Mouse (Mus musculus) MEL (cell line): Measurements from ENCODE around the gene Nrxn2. TPM values are rescaled to one million over a fixed set of nuclear protein-coding genes. Genes with fewer than 3 reads are reported as not detected.

Source experiments
- DNase-seq: peaks from one replicate; pipeline ENCODE4 v3.0.0; 2011; ENCODE audit warnings: low read depth, low spot score
- H3K27ac ChIP-seq: 2 replicates; pipeline ENCODE4 v1.5.1; 2012; ENCODE audit warnings: low read depth, mild to moderate bottlenecking, control low read depth, low read length, moderate library complexity; ENCODE audit not compliant: control insufficient read depth
- H3K27me3 ChIP-seq, 2 experiments: fragments of 150-350 bp in 1 of 2; sonication (generic) in 1 of 2; 2 replicates each; pipeline ENCODE4 v1.6.1; 2012; ENCODE audit warnings: low read length in 2 of 2, mild to moderate bottlenecking in 2 of 2, improper control_type of control experiment in 1 of 2, moderate library complexity in 1 of 2; ENCODE audit not compliant: insufficient read depth in 2 of 2, control insufficient read depth in 1 of 2
- H3K36me3 ChIP-seq, 2 experiments: 2 replicates each; pipeline ENCODE4 v1.6.1; 2012 to 2014; ENCODE audit warnings: low read length in 2 of 2, improper control_type of control experiment in 1 of 2, inconsistent platforms in 1 of 2, mild to moderate bottlenecking in 1 of 2; ENCODE audit not compliant: insufficient read depth in 2 of 2, control insufficient read depth in 1 of 2
- H3K4me1 ChIP-seq, 2 experiments: fragments of 150-350 bp in 1 of 2; sonication (generic) in 1 of 2; 2 replicates each; pipeline ENCODE4 v1.6.1; 2012; ENCODE audit warnings: low read length in 2 of 2, improper control_type of control experiment in 1 of 2, mild to moderate bottlenecking in 1 of 2; ENCODE audit not compliant: insufficient read depth in 2 of 2, control insufficient read depth in 1 of 2
- H3K4me3 ChIP-seq, 2 experiments: fragments of 150-350 bp in 1 of 2; sonication (generic) in 1 of 2; 2 replicates each; pipeline ENCODE4 v1.5.1; 2012; ENCODE audit warnings: low read depth in 2 of 2, low read length in 2 of 2, mild to moderate bottlenecking in 2 of 2, moderate library complexity in 2 of 2, control low read depth in 1 of 2, improper control_type of control experiment in 1 of 2; ENCODE audit not compliant: control insufficient read depth in 1 of 2, insufficient read depth in 1 of 2
- H3K79me2 ChIP-seq: 2 replicates; pipeline ENCODE4 v1.6.1; 2012; ENCODE audit warnings: mild to moderate bottlenecking, low read length, moderate library complexity; ENCODE audit not compliant: control insufficient read depth, poor library complexity, insufficient read depth
- H3K9ac ChIP-seq: 2 replicates; pipeline ENCODE4 v1.6.1; 2012; ENCODE audit warnings: low read depth, mild to moderate bottlenecking, control low read depth, low read length, moderate library complexity; ENCODE audit not compliant: control insufficient read depth, poor library complexity, severe bottlenecking
- H3K9me3 ChIP-seq: fragments of 150-350 bp; sonication (generic); replicated peaks from 2 replicates; pipeline ENCODE4 v1.6.1; 2012; ENCODE audit warnings: mild to moderate bottlenecking, low read length, improper control_type of control experiment, moderate library complexity; ENCODE audit not compliant: insufficient read depth
- BHLHE40 ChIP-seq: IDR thresholded peaks from 2 replicates; pipeline ENCODE4 v1.6.1; 2012; ENCODE audit warnings: low read depth, mild to moderate bottlenecking, inconsistent platforms, low read length, improper control_type of control experiment, borderline replicate concordance
- CTCF ChIP-seq, 3 experiments: IDR thresholded peaks in 2 of 3; conservative IDR thresholded peaks in 1 of 3; 2 replicates each; pipeline ENCODE4 v1.5.1; 2011 to 2012; ENCODE audit warnings: low read length in 3 of 3, low read depth in 2 of 3, mild to moderate bottlenecking in 2 of 3, improper control_type of control experiment in 1 of 3, inconsistent platforms in 1 of 3, mixed read lengths in 1 of 3, moderate library complexity in 1 of 3; ENCODE audit not compliant: control insufficient read depth in 1 of 3, insufficient read depth in 1 of 3, poor library complexity in 1 of 3, severe bottlenecking in 1 of 3
- E2F4 ChIP-seq: IDR thresholded peaks from 2 replicates; pipeline ENCODE4 v1.6.1; 2011; ENCODE audit warnings: low read depth, low read length, improper control_type of control experiment, borderline replicate concordance
- ELF1 ChIP-seq: IDR thresholded peaks from 2 replicates; pipeline ENCODE4 v1.6.1; 2014; ENCODE audit warnings: low read depth, mild to moderate bottlenecking, inconsistent platforms, low read length, improper control_type of control experiment, moderate library complexity
- HCFC1 ChIP-seq: IDR thresholded peaks from 2 replicates; pipeline ENCODE4 v1.6.1; 2012; ENCODE audit warnings: low read depth, mild to moderate bottlenecking, inconsistent platforms, low read length, improper control_type of control experiment, moderate library complexity
- KAT2A ChIP-seq: conservative IDR thresholded peaks from 2 replicates; pipeline ENCODE4 v1.6.1; 2012; ENCODE audit warnings: low read depth, low read length, improper control_type of control experiment, inconsistent platforms
- MAX ChIP-seq: IDR thresholded peaks from 2 replicates; pipeline ENCODE4 v1.6.1; 2011; ENCODE audit warnings: low read length, improper control_type of control experiment
- MEF2A ChIP-seq: IDR thresholded peaks from 2 replicates; pipeline ENCODE4 v1.6.1; 2014; ENCODE audit warnings: low read depth, mild to moderate bottlenecking, inconsistent platforms, low read length, improper control_type of control experiment; ENCODE audit not compliant: poor library complexity, insufficient replicate concordance, severe bottlenecking; ENCODE audit errors: extremely low read depth
- MYC ChIP-seq: IDR thresholded peaks from 2 replicates; pipeline ENCODE4 v1.6.1; 2011; ENCODE audit warnings: low read depth, mild to moderate bottlenecking, low read length, improper control_type of control experiment, moderate library complexity
- NELFE ChIP-seq: IDR thresholded peaks from 2 replicates; pipeline ENCODE4 v1.6.1; 2011; ENCODE audit warnings: low read depth, low read length, improper control_type of control experiment
- POLR2A ChIP-seq, 2 experiments: IDR thresholded peaks; 2 replicates each; pipeline ENCODE4 v1.6.1; 2011 to 2012; ENCODE audit warnings: low read length in 2 of 2, mild to moderate bottlenecking in 2 of 2, control low read depth in 1 of 2, improper control_type of control experiment in 1 of 2, low read depth in 1 of 2, moderate library complexity in 1 of 2; ENCODE audit not compliant: control insufficient read depth in 1 of 2, insufficient read depth in 1 of 2, poor library complexity in 1 of 2
- POLR2AphosphoS2 ChIP-seq: IDR thresholded peaks from 2 replicates; pipeline ENCODE4 v1.6.1; 2011; ENCODE audit warnings: low read length, improper control_type of control experiment
- RAD21 ChIP-seq: IDR thresholded peaks from 2 replicates; pipeline ENCODE4 v1.6.1; 2011; ENCODE audit warnings: mild to moderate bottlenecking, low read depth, low read length, improper control_type of control experiment
- SIN3A ChIP-seq: IDR thresholded peaks from 2 replicates; pipeline ENCODE4 v1.6.1; 2012; ENCODE audit warnings: low read length, improper control_type of control experiment, inconsistent platforms
- TAL1 ChIP-seq: IDR thresholded peaks from 2 replicates; pipeline ENCODE4 v1.6.1; 2012; ENCODE audit warnings: mild to moderate bottlenecking, inconsistent platforms, low read length, moderate library complexity, mixed read lengths
- ZC3H11A ChIP-seq: IDR thresholded peaks from 2 replicates; pipeline ENCODE4 v1.6.1; 2012; ENCODE audit warnings: low read depth, mild to moderate bottlenecking, inconsistent platforms, low read length, improper control_type of control experiment
- ZMIZ1 ChIP-seq: IDR thresholded peaks from 2 replicates; pipeline ENCODE4 v1.6.1; 2012; ENCODE audit warnings: low read depth, mild to moderate bottlenecking, inconsistent platforms, low read length, improper control_type of control experiment, moderate library complexity
- polyA plus RNA-seq, 2 experiments: library from polyadenylated mRNA; stranded (reverse) in 1 of 2; unstranded in 1 of 2; fragments of >175 nt in 1 of 2; fragments of >200 nt in 1 of 2; gene quantifications; 2 replicates each; pipeline versions ENCODE4 v1.2.1 to v1.2.4; 2012; ENCODE audit warnings: low replicate concordance in 2 of 2, low read depth in 1 of 2; ENCODE audit not compliant: insufficient read length in 2 of 2, insufficient read depth in 1 of 2, missing spikeins in 1 of 2
- total RNA-seq: library from RNA; depleted of rRNA; stranded (reverse); fragments of 300-350 nt; gene quantifications from 2 replicates; pipeline ENCODE4 v1.2.3, GENCODE M21; 2012

The Nrxn2 gene
- total and polyA plus RNA-seq, 3 experiments: 0.39 to 0.42 TPM; not detected in 1

GRCm38 (mm10) chr19:6418984-6419692, 607 bp downstream of the Nrxn2 start:
- H3K9ac ChIP-seq: no peak overlapping the region
- no peak for DNase-seq
- no peaks in the 10 kb centered on the region for H3K9me3 ChIP-seq
- H3K36me3 ChIP-seq: no peaks in the 10 kb centered on the region
- H3K4me3 ChIP-seq: no peak overlapping the region
- no peaks in the 10 kb centered on the region for H3K79me2 ChIP-seq
- no peak overlapping the region for H3K27ac ChIP-seq
- no peaks in the 10 kb centered on the region for H3K4me1 ChIP-seq
- TF ChIP-seq HCFC1: no peak
- no peak for TF ChIP-seq MEF2A
- no peak for TF ChIP-seq RAD21
- no peak for TF ChIP-seq SIN3A
- no peaks in the 10 kb centered on the region for H3K27me3 ChIP-seq

DNA sequence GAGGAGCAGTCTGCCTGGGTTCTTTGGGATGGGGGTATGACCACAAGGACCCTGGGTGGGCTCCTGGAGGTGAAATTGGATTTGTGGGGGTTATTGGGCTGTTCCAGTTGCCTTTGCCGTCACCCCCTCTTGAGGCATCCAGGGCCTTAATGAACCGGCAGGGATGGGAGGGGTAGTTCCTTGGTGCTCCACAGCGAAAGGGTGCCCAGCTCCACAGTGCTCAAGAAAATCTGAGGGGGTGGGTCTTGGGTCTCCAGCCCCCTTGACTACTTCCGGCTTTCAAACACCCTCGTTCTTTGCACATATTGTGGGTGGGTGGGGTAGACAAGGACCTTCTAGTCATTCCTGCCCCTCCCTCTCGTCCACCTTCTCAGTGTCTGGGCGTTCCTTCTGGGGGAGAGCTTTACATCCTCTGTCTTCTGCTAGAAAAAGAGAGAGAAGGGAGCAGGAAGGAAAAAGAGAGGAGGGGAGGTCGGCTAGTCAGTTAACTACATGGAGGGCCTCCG, 1.3 kb downstream of the Nrxn2 start:
- H3K27ac ChIP-seq: no peak overlapping the region
- no peak overlapping the region for H3K9ac ChIP-seq
- no peaks in the 10 kb centered on the region for H3K9me3 ChIP-seq
- no peaks in the 10 kb centered on the region for H3K79me2 ChIP-seq
- no peak for DNase-seq
- TF ChIP-seq ELF1 (no peak), ZMIZ1 (no peak), MEF2A (no peak), TAL1 (no peak), HCFC1 (no peak), POLR2A (IDR thresholded peaks at IDR 0.05; ENCODE audit: control insufficient read depth in 1 of 2, insufficient read depth in 1 of 2, low read depth in 1 of 2, low read length in 2 of 2, poor library complexity in 1 of 2) (no peak)
- no peaks in the 10 kb centered on the region for H3K27me3 ChIP-seq
- no peaks in the 10 kb centered on the region for H3K4me1 ChIP-seq
- H3K36me3 ChIP-seq: no peaks in the 10 kb centered on the region
- no peak overlapping the region for H3K4me3 ChIP-seq

DNA sequence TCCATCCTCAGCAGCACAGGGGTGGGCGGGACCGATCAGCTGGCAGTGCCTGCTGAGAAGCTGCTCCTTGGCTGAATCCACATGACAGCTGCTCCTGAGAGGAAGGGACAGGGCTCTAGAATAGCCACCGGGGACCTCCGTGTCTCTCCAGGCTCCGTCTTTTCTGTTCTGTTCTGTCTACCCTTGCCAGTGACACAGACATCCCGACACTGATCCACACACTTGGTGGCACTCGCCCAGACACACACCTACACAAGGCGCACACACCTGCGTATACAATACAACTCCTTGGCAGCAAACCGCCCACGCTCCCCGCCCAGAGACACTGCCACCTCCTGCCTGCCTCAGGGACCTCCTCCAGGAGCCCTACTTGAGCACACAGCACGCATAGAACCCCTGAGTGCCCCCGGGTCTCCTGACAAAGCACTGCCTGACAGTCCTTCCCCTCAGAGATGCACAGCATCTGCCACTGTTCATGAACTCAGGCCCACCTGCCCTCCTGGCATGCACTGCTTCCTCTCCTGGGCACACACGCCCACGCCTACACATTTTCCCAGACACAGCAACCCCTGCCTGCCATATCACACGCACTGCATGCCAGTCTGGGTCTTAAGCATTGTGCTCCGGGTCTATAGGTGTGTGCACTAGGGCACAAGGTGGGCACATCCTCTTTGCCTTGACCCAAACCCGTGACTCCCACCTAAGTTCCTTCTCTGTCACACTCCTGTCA, 2.1 kb downstream of the Nrxn2 start:
- no peak for DNase-seq
- no peaks in the 10 kb centered on the region for H3K9me3 ChIP-seq

More for the DNA sequence above, 2.1 kb downstream of the Nrxn2 start:
- no peaks in the 10 kb centered on the region for H3K36me3 ChIP-seq
- no peak overlapping the region for H3K9ac ChIP-seq
- no peaks in the 10 kb centered on the region for H3K4me1 ChIP-seq
- H3K4me3 ChIP-seq: no peak overlapping the region
- H3K79me2 ChIP-seq: no peaks in the 10 kb centered on the region
- TF ChIP-seq E2F4 (no peak), BHLHE40 (no peak), ZC3H11A (no peak), NELFE (no peak), MAX (no peak), HCFC1 (no peak), POLR2AphosphoS2 (no peak), CTCF (IDR thresholded peaks at IDR 0.05 in 2 of 3, conservative IDR thresholded peaks at IDR 0.05 in 1 of 3; ENCODE audit: control insufficient read depth in 1 of 3, insufficient read depth in 1 of 3, low read depth in 2 of 3, low read length in 3 of 3, poor library complexity in 1 of 3, severe bottlenecking in 1 of 3) (no peak), KAT2A (no peak), MYC (no peak), ELF1 (no peak)
- no peak overlapping the region for H3K27ac ChIP-seq
- no peaks in the 10 kb centered on the region for H3K27me3 ChIP-seq
